Mouse (Mus musculus): Measurements from ENCODE around the gene Insyn1.

The Insyn1 gene

GRCm38 (mm10) chr9:58487076-58487475 lies 1.3 kb upstream of the Insyn1 start:
- no peak for DNase-seq (ENCODE audit: low read depth, low spot score)

GRCm38 (mm10) chr9:58489133-58489864 lies 896 bp downstream of the Insyn1 start:
- DNase-seq (ENCODE audit: low read depth, low spot score) = no peak

DNA sequence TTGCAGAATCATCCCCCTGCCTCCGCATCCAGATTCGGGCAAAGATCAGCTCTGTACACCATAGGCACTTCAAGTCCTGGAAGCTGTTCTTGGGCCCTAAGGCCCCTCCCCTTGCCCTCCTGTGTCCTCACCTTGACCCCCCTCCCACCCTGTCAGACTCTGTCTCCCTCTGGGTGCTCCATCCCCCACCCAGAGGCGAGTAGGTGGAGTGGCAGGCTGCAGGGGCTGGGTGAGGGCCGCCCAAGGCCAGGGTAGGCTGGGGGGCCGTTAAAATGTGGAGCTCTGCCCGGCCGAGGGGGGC lies 1.4 kb downstream of the Insyn1 start:
- DNase-seq (ENCODE audit: low read depth, low spot score) = no peak

- no peak for DNase-seq (ENCODE audit: low read depth, low spot score)
Measured at GRCm38 (mm10) chr9:58490391-58490790, 2.0 kb downstream of the Insyn1 start.

GRCm38 (mm10) chr9:58495035-58495434 lies 6.6 kb downstream of the Insyn1 start:
- DNase-seq (ENCODE audit: low read depth, low spot score) = no peak

DNA sequence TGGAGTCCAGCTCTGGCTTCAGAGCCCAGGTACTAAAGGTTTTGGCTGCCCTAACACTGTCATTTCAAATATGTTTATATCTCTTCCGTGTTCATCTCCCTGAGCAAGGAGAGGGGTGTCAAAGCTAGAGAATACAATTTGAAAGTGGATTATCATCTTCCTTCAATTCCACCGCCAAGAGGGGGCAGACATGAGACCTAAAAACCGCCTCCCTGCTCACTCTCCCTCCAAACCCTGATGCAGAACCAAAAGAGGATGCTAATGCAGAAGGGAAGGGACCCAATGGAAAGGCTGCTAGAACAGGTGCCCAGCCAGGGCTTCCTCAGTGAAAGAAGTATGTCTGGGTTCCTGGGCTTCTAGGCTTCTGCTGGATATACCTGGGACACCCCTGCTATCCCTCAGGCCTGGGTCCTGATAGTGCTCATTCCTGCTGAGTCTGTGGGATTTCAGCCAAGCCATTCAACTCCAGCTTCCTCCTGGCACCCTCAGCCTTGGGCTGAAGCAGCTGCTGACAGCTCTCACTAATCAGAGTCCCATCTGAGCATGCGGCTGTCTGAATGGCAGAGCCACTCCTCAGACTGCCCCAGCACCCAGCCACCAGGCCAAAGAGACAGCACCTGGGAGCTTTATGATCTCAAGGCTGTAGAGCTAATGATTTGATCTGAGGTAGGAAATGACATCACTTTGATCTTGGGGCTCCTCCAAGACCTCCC lies 8.2 kb downstream of the Insyn1 start:
- no peak for DNase-seq (ENCODE audit: low read depth, low spot score)

- no peak for DNase-seq (ENCODE audit: low read depth, low spot score)
Measured at GRCm38 (mm10) chr9:58497942-58498341, 9.5 kb downstream of the Insyn1 start.

GRCm38 (mm10) chr9:58500946-58501345 lies 12.5 kb downstream of the Insyn1 start:
- DNase-seq (ENCODE audit: low read depth, low spot score) = no peak

- DNase-seq (ENCODE audit: low read depth, low spot score) = no peak
Measured at GRCm38 (mm10) chr9:58507216-58508005, 19.0 kb downstream of the Insyn1 start.

- no peak for DNase-seq (ENCODE audit: low read depth, low spot score)
Measured at GRCm38 (mm10) chr9:58510452-58510851, 22.0 kb downstream of the Insyn1 start.

- DNase-seq (ENCODE audit: low read depth, low spot score) = no peak
Measured at GRCm38 (mm10) chr9:58513749-58514148, 25.3 kb downstream of the Insyn1 start.

GRCm38 (mm10) chr9:58516480-58516879 lies 28.1 kb downstream of the Insyn1 start:
- no peak for DNase-seq (ENCODE audit: low read depth, low spot score)

DNA sequence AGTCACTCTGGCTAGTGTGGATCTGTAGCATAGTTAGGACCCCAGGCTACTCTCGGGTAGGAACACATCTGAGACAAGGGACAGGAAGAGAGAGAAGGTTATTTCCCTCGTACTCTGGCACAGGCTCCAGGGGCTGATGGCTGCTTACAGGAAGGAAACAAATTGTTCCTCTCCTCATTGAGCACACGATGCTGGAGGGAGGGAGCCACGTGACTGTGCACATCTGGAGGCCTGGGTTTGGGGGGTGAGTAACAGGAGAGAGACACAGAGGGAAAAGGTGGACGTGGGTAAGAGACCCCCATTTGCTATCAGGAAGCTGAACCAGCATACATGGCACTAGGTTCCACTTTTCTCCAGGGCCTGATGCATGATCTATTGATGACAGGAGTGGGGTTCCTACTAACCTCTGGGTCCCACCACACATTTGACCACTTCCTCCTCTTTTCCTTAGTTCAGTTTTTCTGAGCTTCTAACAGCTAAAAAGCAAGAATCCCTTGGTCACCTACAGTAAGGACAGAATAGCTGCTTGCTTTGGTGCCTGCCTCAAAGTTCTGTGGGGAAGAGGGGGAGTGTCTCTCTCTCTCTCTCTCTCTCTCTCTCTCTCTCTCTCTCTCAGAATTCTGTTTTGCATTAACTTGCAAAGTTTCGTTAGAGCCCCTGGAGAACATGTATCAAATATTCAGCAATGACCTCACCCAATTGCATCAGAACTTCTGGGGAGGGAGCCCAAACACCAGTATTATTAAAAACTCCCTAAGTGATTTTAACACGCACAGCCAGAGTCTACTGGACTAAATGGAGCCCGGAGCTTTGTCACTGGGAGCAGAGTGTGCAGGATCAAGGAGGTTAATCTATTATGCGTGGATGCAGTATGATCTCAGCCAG lies 29.7 kb downstream of the Insyn1 start:
- DNase-seq (ENCODE audit: low read depth, low spot score) = no peak

DNA sequence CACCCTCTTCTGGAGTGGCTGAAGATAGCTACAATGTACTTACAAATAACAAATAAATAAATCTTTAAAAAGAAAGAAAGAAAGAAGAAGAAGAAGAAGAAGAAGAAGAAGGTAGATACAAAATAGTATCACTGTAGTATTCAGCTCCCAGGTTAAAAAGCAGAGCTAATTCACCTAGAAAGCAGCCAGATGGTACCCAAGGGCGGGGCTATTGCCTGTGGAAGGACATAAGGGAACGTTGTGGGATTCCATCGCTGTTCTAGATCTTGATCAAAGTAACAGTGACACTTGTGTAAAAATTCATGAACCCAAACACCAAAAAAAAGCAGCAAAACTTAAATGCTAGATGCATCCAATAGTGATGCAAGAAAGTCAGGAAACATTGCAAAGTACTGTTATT lies 31.6 kb downstream of the Insyn1 start:
- DNase-seq (ENCODE audit: low read depth, low spot score) = no peak

- DNase-seq (ENCODE audit: low read depth, low spot score) = no peak
Measured at GRCm38 (mm10) chr9:58520816-58521581, 32.6 kb downstream of the Insyn1 start.

DNA sequence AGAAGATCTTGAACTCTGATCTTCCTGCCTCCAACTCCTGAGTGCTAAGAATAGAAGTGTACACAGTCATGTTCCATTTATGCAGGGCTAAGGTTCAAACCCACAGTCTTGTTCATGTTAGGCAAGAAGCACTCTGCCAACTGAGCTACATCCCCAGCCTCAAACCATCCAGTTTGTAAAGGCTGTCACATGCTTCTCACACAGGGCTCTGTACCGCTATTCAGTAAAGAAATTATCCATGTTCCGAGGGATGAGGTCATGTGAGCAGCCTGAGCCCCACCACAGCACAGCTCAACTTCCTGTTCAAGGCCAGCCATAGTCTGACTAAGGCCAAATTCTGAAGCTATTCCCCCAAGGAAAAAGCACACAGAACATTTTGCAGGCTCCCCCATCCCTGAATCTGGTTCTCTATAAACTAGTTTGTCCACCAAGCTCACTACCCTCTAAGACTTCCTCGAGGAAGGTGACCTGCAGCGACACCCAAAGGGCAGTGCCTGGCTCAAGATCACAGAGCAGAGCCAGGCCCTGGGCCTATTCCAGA lies 33.5 kb downstream of the Insyn1 start:
- DNase-seq (ENCODE audit: low read depth, low spot score) = no peak

DNA sequence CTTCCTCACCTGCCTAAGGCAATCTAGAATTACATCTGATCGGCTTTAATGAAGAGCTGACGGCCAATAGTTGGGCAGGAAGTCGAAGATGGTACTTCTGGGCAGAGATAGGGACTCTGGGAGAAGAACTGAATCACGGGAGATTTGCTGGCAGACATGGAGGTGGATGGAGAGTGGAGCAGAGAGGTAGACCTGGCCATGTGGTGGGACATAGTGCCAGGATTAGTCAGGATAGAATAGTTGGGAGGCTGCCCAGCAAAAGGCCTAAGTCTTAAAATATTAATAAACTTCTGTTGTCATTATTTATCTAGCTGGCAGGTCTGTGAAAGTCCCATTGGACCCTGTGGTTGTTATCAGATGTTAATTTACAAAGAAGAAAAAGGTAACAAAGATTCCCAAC lies 36.7 kb downstream of the Insyn1 start:
- DNase-seq (ENCODE audit: low read depth, low spot score) = no peak

DNA sequence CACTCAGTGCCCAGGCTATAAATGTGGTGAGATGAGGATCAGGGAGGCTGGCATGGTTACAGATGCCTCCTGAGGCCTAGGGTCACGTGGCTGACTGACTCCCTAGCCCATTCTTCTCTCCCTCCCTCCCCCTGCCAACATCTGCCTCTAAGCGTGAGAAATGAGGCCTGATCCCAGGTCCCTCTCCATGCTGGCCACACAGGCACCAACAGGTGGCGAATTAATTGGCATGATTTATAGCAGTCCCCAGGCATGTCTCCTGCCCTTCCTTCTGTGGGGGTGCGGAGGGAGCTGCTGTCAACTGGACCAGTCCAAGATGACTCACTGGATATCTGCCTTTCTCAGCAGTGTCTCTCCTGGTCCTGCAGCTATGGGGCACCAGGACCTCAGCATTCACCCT lies 39.4 kb downstream of the Insyn1 start:
- no peak for DNase-seq (ENCODE audit: low read depth, low spot score)

DNA sequence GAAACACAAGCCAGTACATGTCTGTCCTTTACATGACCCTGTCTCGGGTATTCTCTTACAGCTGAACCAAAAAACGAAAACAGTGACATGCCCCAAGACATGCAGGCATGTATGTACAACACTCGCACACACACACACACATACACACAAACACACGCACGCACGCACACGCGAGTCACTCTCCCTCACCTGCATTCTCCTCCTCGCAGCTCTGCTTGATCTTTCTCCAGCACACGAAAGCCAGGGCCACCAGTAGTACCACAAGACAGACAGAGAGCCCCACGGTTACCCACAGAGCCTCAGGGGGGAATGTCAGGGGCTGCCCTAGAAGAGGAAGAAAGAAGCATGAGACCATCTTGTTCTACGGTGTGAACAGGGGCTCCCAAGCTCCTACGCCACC lies 42.0 kb downstream of the Insyn1 start:
- DNase-seq (ENCODE audit: low read depth, low spot score) = no peak

GRCm38 (mm10) chr9:58532236-58532635 lies 43.8 kb downstream of the Insyn1 start:
- no peak for DNase-seq (ENCODE audit: low read depth, low spot score)

GRCm38 (mm10) chr9:58533322-58533721 lies 44.9 kb downstream of the Insyn1 start:
- DNase-seq (ENCODE audit: low read depth, low spot score) = no peak

All from forelimb bud, embryonic 11.5 days (tissue).